Mouse (Mus musculus) bone marrow, adult 2 months (tissue): ENCODE data around the gene Nktr. TPM values are rescaled to one million over a fixed set of nuclear protein-coding genes. Genes with fewer than 3 reads are reported as not detected.
A peak's percentile ranks its signal among the peaks of the same experiment; 100 is the strongest.

ENCODE experiments used
- H3K27ac ChIP-seq: fragments of 200-500 bp; 2 replicates; pipeline ENCODE4 v1.5.1; 2012; ENCODE audit warnings: low read depth, mild to moderate bottlenecking, control low read depth, inconsistent platforms, low read length; ENCODE audit not compliant: control insufficient read depth, poor library complexity, insufficient read depth
- H3K4me1 ChIP-seq: fragments of 200-500 bp; 2 replicates; pipeline ENCODE4 v1.6.1; 2011; ENCODE audit warnings: low read length; ENCODE audit not compliant: control insufficient read depth, insufficient read depth
- H3K4me3 ChIP-seq: fragments of 200-500 bp; replicated peaks from 2 replicates; pipeline ENCODE3; 2011; ENCODE audit warnings: mild to moderate bottlenecking, low read depth, low read length, control low read depth; ENCODE audit not compliant: control insufficient read depth
- CTCF ChIP-seq: fragments of 200-500 bp; IDR thresholded peaks from 2 replicates; pipeline ENCODE4 v1.5.1; 2011; ENCODE audit warnings: low read length, control low read depth; ENCODE audit not compliant: control insufficient read depth, insufficient read depth
- POLR2A ChIP-seq: fragments of 200-500 bp; IDR thresholded peaks from 2 replicates; pipeline ENCODE4 v1.6.1; 2011; ENCODE audit warnings: low read depth, mild to moderate bottlenecking, control low read depth, low read length, borderline replicate concordance; ENCODE audit not compliant: control insufficient read depth
- WGBS: fragments of 180-500 bp; shearing (Covaris S2); methylation state at CpG from one replicate; pipeline ENCODE4 v1.1.7; 2018; 5-methylcytosine and 5-hydroxymethylcytosine counted together
- polyA plus RNA-seq: library from polyadenylated mRNA; stranded (reverse); fragments of >200 nt; gene quantifications from 2 replicates; pipeline ENCODE4 v1.2.4, GENCODE M21; 2011; ENCODE audit warnings: low replicate concordance; ENCODE audit not compliant: missing spikeins, insufficient read depth, insufficient read length

Nktr gene
- polyA plus RNA-seq, 1 experiment = 50.9 TPM

- WGBS = 22% methylated on average over 8 of the region's 8 CpGs
- Histone ChIP-seq H3K27ac (peak overlapping the region; percentile 20; the same call in 1 of the 2 replicates), H3K4me3 (no peak overlapping the region), H3K4me1 (peaks cover 15% of the 10 kb centered on the region)
- TF ChIP-seq POLR2A (no peak), CTCF (no peak)
Observed at GRCm38 (mm10) chr9:121677476-121677875, 41.5 kb upstream of the Nktr start.

GRCm38 (mm10) chr9:121679549-121679948 is 39.4 kb upstream of the Nktr start:
- 32% methylated on average over 6 of the region's 6 CpGs for WGBS
- no peak overlapping the region for H3K4me3 ChIP-seq
- H3K4me1 ChIP-seq = peaks cover 10% of the 10 kb centered on the region
- TF ChIP-seq POLR2A = no peak
- peak; percentile 80 for TF ChIP-seq CTCF
- no peak overlapping the region for H3K27ac ChIP-seq

- H3K4me1 ChIP-seq = peaks cover 12% of the 10 kb centered on the region
- no peak for TF ChIP-seq CTCF
- no peak for TF ChIP-seq POLR2A
- H3K4me3 ChIP-seq = no peak overlapping the region
- 57% methylated on average over 8 of the region's 8 CpGs for WGBS
- H3K27ac ChIP-seq = no peak overlapping the region
Observed at GRCm38 (mm10) chr9:121681191-121681590, 37.8 kb upstream of the Nktr start.

- WGBS = 40% methylated on average over 18 of the region's 18 CpGs
- TF ChIP-seq CTCF (no peak), POLR2A (no peak)
- Histone ChIP-seq H3K4me3 (no peak overlapping the region), H3K4me1 (peaks cover 8% of the 10 kb centered on the region), H3K27ac (no peak overlapping the region)
Observed at GRCm38 (mm10) chr9:121682037-121682680, 36.8 kb upstream of the Nktr start.

- TF ChIP-seq POLR2A (no peak), CTCF (no peak)
- WGBS = 82% methylated on average over 7 of the region's 7 CpGs
- no peak overlapping the region for H3K27ac ChIP-seq
- peaks cover 4% of the 10 kb centered on the region for H3K4me1 ChIP-seq
- no peak overlapping the region for H3K4me3 ChIP-seq
Observed at GRCm38 (mm10) chr9:121684702-121685101, 34.3 kb upstream of the Nktr start.

GRCm38 (mm10) chr9:121690200-121690651 is 28.7 kb upstream of the Nktr start:
- peaks cover 4% of the 10 kb centered on the region for H3K4me1 ChIP-seq
- H3K27ac ChIP-seq = no peak overlapping the region
- TF ChIP-seq CTCF (no peak), POLR2A (no peak)
- H3K4me3 ChIP-seq = no peak overlapping the region
- 87% methylated on average over 15 of the region's 15 CpGs for WGBS

- H3K4me3 ChIP-seq = no peak overlapping the region
- 88% methylated on average over 7 of the region's 7 CpGs for WGBS
Observed at GRCm38 (mm10) chr9:121690734-121691133, 28.2 kb upstream of the Nktr start.

GRCm38 (mm10) chr9:121694736-121695135 is 24.2 kb upstream of the Nktr start:
- Histone ChIP-seq H3K27ac (no peak overlapping the region), H3K4me3 (no peak overlapping the region), H3K4me1 (no peaks in the 10 kb centered on the region)
- TF ChIP-seq CTCF (no peak), POLR2A (no peak)
- 88% methylated on average over 12 of the region's 12 CpGs for WGBS

More at GRCm38 (mm10) chr9:121690734-121691133, 28.2 kb upstream of the Nktr start:
- H3K27ac ChIP-seq = no peak overlapping the region
- H3K4me1 ChIP-seq = peaks cover 3% of the 10 kb centered on the region
- TF ChIP-seq CTCF = no peak
- no peak for TF ChIP-seq POLR2A
